Mouse (Mus musculus) embryonic facial prominence, embryonic 15.5 days (tissue): ENCODE measurements at regions not wholly inside any gene's neighbourhood (a gene's known extent, or its start where the extent isn't known, plus 50 kb on each side); places are given as distances from the start of the nearest gene placed in this dataset.

ENCODE experiments used
- ATAC-seq: fragments of 200-750 bp; cut with Nextera tagmentation; 2 replicates; pipeline ENCODE4 v1.8.0; 2017; ENCODE audit warnings: low read depth, moderate TSS enrichment; ENCODE audit not compliant: insufficient number of reproducible peaks, low FRiP score, low TSS enrichment
- H3K27ac ChIP-seq: fragments of 300-500 bp; sonication (generic); replicated peaks from 2 replicates; pipeline ENCODE4 v1.5.1; 2015; ENCODE audit warnings: mild to moderate bottlenecking, inconsistent platforms
- H3K27me3 ChIP-seq: fragments of 300-500 bp; sonication (generic); 2 replicates; pipeline ENCODE4 v1.6.1; 2015; ENCODE audit warnings: inconsistent platforms
- H3K36me3 ChIP-seq: fragments of 300-500 bp; sonication (generic); 2 replicates; pipeline ENCODE4 v1.6.1; 2015; ENCODE audit warnings: mild to moderate bottlenecking, inconsistent platforms
- H3K4me1 ChIP-seq: fragments of 300-500 bp; sonication (generic); 2 replicates; pipeline ENCODE4 v1.6.1; 2015; ENCODE audit warnings: inconsistent platforms
- H3K4me2 ChIP-seq: fragments of 300-500 bp; sonication (generic); replicated peaks from 2 replicates; pipeline ENCODE4 v1.6.1; 2015; ENCODE audit warnings: mild to moderate bottlenecking, inconsistent platforms
- H3K4me3 ChIP-seq: fragments of 300-500 bp; sonication (generic); replicated peaks from 2 replicates; pipeline ENCODE4 v1.5.1; 2015; ENCODE audit warnings: mild to moderate bottlenecking, inconsistent platforms
- H3K9ac ChIP-seq: fragments of 300-500 bp; sonication (generic); 2 replicates; pipeline ENCODE4 v1.6.1; 2015; ENCODE audit warnings: inconsistent platforms
- H3K9me3 ChIP-seq: fragments of 300-500 bp; sonication (generic); replicated peaks from 2 replicates; pipeline ENCODE4 v1.6.1; 2016; ENCODE audit warnings: inconsistent platforms
- WGBS: fragments of 180-500 bp; shearing (Covaris S2); methylation state at CpG from one replicate; pipeline ENCODE4 v1.1.7; 2015; 5-methylcytosine and 5-hydroxymethylcytosine counted together

DNA sequence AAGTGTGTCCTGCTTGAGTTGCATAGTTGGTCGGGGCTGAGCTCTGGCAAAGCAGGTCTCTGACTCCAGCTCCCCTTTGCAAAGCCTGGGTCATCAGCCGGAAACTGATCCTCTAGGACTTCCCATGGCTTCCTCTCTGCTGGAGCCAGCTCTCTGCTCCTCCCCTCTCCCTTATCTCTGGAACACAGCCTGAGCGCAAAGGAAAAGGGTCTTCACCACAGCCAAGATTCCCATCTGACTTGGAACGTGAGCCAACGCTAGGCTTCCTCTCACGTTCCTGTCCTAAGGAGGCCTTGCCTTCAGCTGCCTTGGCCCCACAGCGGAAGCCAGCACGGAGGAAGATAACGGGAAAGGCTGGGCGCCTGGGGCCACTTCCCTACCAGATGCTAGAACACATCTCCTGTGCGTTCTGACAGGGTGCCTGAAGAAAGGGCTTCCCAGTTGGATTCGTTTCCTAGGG, 129.5 kb downstream of the Psmg1 start:
- Histone ChIP-seq H3K27me3 (no peaks in the 10 kb centered on the region), H3K9ac (no peak overlapping the region), H3K4me2 (no peak overlapping the region), H3K27ac (no peak overlapping the region; the same call in 1 of the 2 replicates), H3K9me3 (no peaks in the 10 kb centered on the region), H3K4me3 (no peak overlapping the region), H3K4me1 (no peaks in the 10 kb centered on the region), H3K36me3 (no peaks in the 10 kb centered on the region)
- 70% methylated on average over 12 of the region's 12 CpGs for WGBS
- no peak for ATAC-seq

- no peaks in the 10 kb centered on the region for H3K9me3 ChIP-seq
- no peak overlapping the region for H3K4me3 ChIP-seq
- H3K9ac ChIP-seq = no peak overlapping the region
- no peaks in the 10 kb centered on the region for H3K36me3 ChIP-seq
- 82% methylated on average over 9 of the region's 9 CpGs for WGBS
- no peaks in the 10 kb centered on the region for H3K4me1 ChIP-seq
- no peak overlapping the region for H3K4me2 ChIP-seq
- no peaks in the 10 kb centered on the region for H3K27me3 ChIP-seq
- H3K27ac ChIP-seq = no peak overlapping the region; the same call in 1 of the 2 replicates
- ATAC-seq = no peak
These were observed 129.9 kb downstream of the Psmg1 start for GRCm38 (mm10) chr16:95860810-95861209.

- H3K9ac ChIP-seq = no peak overlapping the region
- no peaks in the 10 kb centered on the region for H3K36me3 ChIP-seq
- no peak overlapping the region for H3K4me2 ChIP-seq
- H3K27me3 ChIP-seq = no peaks in the 10 kb centered on the region
- ATAC-seq = no peak
- H3K27ac ChIP-seq = no peak overlapping the region
- H3K4me3 ChIP-seq = no peak overlapping the region
- H3K9me3 ChIP-seq = no peaks in the 10 kb centered on the region
- no peaks in the 10 kb centered on the region for H3K4me1 ChIP-seq
- WGBS = 87% methylated on average over 5 of the region's 5 CpGs
These were observed 130.6 kb downstream of the Psmg1 start for GRCm38 (mm10) chr16:95860111-95860510.

DNA sequence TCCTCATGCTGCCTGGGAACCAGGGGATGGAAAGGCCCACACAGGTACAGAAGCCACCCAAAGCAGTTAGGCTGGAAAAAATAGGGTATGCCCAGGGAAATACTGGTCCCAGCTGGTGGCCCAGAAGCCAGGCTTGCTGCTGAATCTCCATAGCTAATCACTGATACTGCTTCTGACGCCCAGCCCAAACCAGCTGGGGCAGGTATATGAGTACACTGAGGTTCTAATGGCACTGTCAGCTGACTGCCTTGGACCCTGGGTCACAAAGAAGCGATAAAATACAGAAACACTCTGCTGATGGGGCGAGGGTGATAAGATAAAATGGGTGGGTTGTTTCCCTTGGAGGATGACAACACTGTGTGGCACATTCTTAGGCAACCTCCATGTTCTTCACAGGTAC, 133.4 kb downstream of the Psmg1 start:
- Histone ChIP-seq H3K36me3 (no peaks in the 10 kb centered on the region), H3K27me3 (no peaks in the 10 kb centered on the region), H3K4me2 (no peak overlapping the region), H3K4me3 (no peak overlapping the region), H3K9ac (no peak overlapping the region), H3K9me3 (no peaks in the 10 kb centered on the region), H3K4me1 (no peaks in the 10 kb centered on the region), H3K27ac (no peak overlapping the region)
- ATAC-seq = no peak
- 89% methylated on average over 3 of the region's 3 CpGs for WGBS

- Histone ChIP-seq H3K27ac (no peak overlapping the region), H3K4me1 (no peaks in the 10 kb centered on the region; the same call in 1 of the 2 replicates), H3K4me3 (no peak overlapping the region), H3K36me3 (no peaks in the 10 kb centered on the region), H3K9ac (no peak overlapping the region), H3K9me3 (no peaks in the 10 kb centered on the region), H3K4me2 (no peak overlapping the region), H3K27me3 (no peaks in the 10 kb centered on the region)
- ATAC-seq = no peak
- WGBS = 51% methylated on average over 2 of the region's 2 CpGs
These were observed 135.5 kb downstream of the Psmg1 start for GRCm38 (mm10) chr16:95855230-95855629.

DNA sequence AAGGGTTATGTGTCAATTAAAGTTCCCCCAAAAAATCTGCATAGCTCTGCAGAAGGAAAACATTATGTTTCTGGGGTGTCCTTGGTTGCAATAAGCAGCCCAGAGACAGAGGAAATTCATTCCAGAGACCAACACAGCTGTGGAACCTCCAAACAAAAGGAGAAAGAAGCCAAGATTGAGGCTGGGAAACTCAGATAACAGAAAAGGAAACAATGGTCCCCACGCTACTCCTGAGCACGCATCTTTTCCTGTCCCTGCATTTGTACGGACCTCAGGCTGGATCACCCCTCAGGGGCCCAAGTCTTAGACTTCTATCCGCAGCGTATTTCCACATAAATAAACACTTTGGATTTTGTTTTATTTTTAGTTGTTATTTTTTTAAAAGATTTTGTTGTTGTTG, 138.9 kb downstream of the Psmg1 start:
- Histone ChIP-seq H3K4me1 (peaks cover 23% of the 10 kb centered on the region), H3K4me2 (no peak overlapping the region), H3K36me3 (no peaks in the 10 kb centered on the region), H3K27ac (no peak overlapping the region), H3K4me3 (no peak overlapping the region), H3K9ac (no peak overlapping the region), H3K27me3 (no peaks in the 10 kb centered on the region), H3K9me3 (no peaks in the 10 kb centered on the region)
- WGBS = 64% methylated on average over 5 of the region's 5 CpGs
- no peak for ATAC-seq

DNA sequence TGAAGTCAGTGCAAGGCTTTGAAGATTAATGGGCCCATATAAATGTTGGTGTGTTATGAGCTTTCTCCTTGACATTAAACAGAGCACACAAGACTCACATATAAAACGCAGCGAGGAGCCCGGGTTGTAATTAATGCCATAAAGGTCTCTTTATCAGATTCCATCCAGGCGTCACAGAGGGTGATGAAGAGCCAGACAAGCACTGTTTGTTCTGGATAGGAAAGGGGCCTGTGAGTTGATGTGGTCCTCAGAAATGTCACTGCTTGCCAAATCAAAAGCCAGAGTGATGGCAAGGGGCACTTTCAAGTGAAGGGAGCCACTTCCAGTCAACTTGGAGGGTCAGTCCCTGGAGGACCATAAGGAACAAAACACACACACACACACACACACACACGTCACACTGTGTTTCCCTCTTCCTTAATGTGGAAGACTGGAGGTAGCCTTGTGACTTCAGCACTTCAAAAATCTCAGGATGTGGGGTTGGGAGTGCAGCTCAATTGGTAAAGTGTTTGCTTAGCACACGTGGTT, 142.1 kb downstream of the Psmg1 start:
- Histone ChIP-seq H3K27me3 (no peaks in the 10 kb centered on the region), H3K36me3 (no peaks in the 10 kb centered on the region), H3K27ac (peak overlapping the region; percentile 86), H3K4me2 (no peak overlapping the region), H3K9ac (no peak overlapping the region), H3K4me3 (no peak overlapping the region), H3K9me3 (no peaks in the 10 kb centered on the region), H3K4me1 (peaks cover 49% of the 10 kb centered on the region)
- 44% methylated on average over 6 of the region's 6 CpGs for WGBS
- 0 out of 2 replicates have a peak, but pooled peaks have one; percentile 9 for ATAC-seq

- Histone ChIP-seq H3K9me3 (no peaks in the 10 kb centered on the region), H3K4me3 (no peak overlapping the region), H3K27me3 (no peaks in the 10 kb centered on the region), H3K4me2 (no peak overlapping the region), H3K36me3 (no peaks in the 10 kb centered on the region), H3K27ac (peak overlapping the region; percentile 86), H3K4me1 (peaks cover 50% of the 10 kb centered on the region), H3K9ac (no peak overlapping the region)
- ATAC-seq = peak; percentile 64
- WGBS = 29% methylated on average over 3 of the region's 3 CpGs
These were observed 142.8 kb downstream of the Psmg1 start for GRCm38 (mm10) chr16:95847765-95848483.

- Histone ChIP-seq H3K4me3 (no peak overlapping the region), H3K4me1 (peaks cover 50% of the 10 kb centered on the region), H3K9me3 (no peaks in the 10 kb centered on the region), H3K27me3 (no peaks in the 10 kb centered on the region), H3K27ac (peak overlapping the region; percentile 58; the same call in 1 of the 2 replicates), H3K4me2 (no peak overlapping the region), H3K36me3 (no peaks in the 10 kb centered on the region), H3K9ac (no peak overlapping the region)
- no peak for ATAC-seq
- 28% methylated on average over 10 of the region's 10 CpGs for WGBS
These were observed 143.5 kb downstream of the Ets2 start for GRCm38 (mm10) chr16:95845323-95845860.

- Histone ChIP-seq H3K4me2 (no peak overlapping the region), H3K36me3 (no peaks in the 10 kb centered on the region), H3K4me3 (no peak overlapping the region), H3K9ac (no peak overlapping the region), H3K27me3 (no peaks in the 10 kb centered on the region), H3K9me3 (no peaks in the 10 kb centered on the region), H3K4me1 (peaks cover 50% of the 10 kb centered on the region), H3K27ac (peak overlapping the region; percentile 58; the same call in 1 of the 2 replicates)
- 27% methylated on average over 4 of the region's 4 CpGs for WGBS
- ATAC-seq = peak; percentile 48; the same call in 1 of the 2 replicates
These were observed 142.8 kb downstream of the Ets2 start for GRCm38 (mm10) chr16:95844691-95845090.

DNA sequence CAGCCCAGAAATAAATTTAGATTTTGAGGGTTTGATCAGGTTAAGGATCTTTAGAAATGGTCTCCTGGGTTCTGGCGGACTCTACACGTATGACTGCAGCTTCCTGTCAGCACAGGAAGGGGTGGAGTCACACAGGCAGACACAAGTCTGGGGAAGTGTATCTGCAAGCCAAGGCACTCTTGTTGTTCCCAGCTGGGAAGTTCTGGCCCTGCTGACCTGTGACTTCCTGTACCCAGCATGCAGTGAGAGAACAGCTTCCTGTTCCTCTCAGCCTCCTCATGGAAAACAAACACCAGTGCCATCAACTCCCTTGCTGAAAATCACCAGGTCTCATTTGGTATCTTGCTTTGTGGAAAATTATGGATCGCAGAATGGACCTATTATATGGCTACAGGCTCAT, 140.9 kb downstream of the Ets2 start:
- no peaks in the 10 kb centered on the region for H3K36me3 ChIP-seq
- no peak overlapping the region for H3K4me2 ChIP-seq
- 92% methylated on average over 3 of the region's 3 CpGs for WGBS
- H3K9me3 ChIP-seq = no peaks in the 10 kb centered on the region
- H3K4me3 ChIP-seq = no peak overlapping the region
- H3K9ac ChIP-seq = no peak overlapping the region
- peaks cover 33% of the 10 kb centered on the region for H3K4me1 ChIP-seq
- ATAC-seq = no peak
- no peaks in the 10 kb centered on the region for H3K27me3 ChIP-seq
- no peak overlapping the region for H3K27ac ChIP-seq
